Mouse (Mus musculus) cerebellum, adult 9-11 months (tissue): ENCODE results near the gene 4933428G20Rik.
A peak's percentile ranks its signal among the peaks of the same experiment; 100 is the strongest.

Experiments
- DNase-seq: peaks from one replicate; pipeline ENCODE4 v3.0.0; 2022

4933428G20Rik gene

GRCm38 (mm10) chr11:97499865-97500719, at the start of gene 4933428G20Rik:
Gene 4933428G20Rik, minus strand, starts transcription at chr11:97500340.
- DNase-seq: no peak

- no peak for DNase-seq
Observed at GRCm38 (mm10) chr11:97548757-97549156, 48.6 kb upstream of the 4933428G20Rik start.

- peak; percentile 77 for DNase-seq
Observed at GRCm38 (mm10) chr11:97547957-97548706, 48.0 kb upstream of the 4933428G20Rik start.

GRCm38 (mm10) chr11:97546804-97547411, 46.8 kb upstream of the 4933428G20Rik start:
- peak; percentile 85 for DNase-seq

DNA sequence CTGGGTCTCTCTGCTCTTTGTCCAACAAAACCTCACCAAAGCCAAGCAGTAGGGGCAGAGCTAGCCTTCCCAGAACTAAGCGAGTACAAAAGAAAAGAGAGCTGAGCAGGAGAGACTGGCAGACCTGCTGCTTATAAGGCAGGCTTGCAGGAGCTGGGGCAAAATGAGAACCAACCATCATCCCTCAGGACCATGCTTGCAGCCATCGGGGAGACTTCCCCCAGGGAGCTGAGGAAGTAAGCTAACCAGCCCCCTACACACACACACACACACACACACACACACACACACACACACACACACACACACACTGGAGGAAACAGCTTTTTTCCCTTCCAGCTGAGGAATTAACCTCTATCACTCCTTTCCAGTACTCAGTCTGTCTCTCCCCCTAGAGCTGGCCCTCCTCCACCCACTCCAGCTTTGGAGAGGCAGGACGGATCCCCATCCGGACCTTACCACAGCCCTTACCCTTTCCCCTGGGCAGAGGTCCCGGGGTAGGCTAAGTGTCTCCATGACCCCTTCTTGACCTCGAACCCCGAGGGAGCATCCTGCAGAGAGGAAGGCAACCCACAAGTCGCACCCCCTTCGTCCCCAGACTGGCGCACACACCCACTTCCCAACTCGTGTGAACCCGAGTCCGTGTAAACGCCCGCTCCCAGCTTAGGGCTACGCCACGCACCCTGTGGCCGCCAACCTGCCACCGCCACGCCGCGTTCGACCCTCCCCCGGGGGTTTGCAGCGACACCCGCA, 45.8 kb upstream of the 4933428G20Rik start:
- DNase-seq: peak; percentile 76

- DNase-seq: no peak
Observed at GRCm38 (mm10) chr11:97543883-97544282, 43.7 kb upstream of the 4933428G20Rik start.

DNA sequence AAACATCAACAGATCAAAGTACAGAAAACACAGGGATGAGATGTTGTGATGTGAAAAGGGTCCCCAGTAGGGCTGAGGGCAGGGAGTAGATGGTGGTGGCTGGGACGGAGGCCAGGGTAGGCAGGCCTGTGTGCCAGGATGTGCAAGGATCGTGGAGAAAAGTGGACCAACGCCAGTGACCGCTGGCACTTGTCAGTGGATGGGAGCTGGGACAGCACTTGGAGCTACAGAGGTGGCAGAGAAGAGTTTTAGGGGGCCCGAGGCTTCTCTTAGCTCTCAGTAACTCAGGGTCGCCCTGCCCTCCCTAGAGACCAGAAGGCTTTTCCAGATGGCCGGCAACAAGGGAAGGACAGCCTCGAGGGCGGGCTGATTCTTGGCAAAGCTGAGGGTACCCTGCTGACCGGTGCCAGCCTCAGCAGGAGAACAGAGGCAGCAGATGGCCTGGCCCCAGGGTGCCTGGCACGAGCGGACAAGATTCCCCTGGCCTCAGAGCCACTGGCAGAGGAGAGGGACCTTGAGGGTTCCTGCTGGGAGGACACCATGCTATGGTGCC, 43.1 kb upstream of the 4933428G20Rik start:
- peak; percentile 98 for DNase-seq

- peak; percentile 75 for DNase-seq
Observed at GRCm38 (mm10) chr11:97542171-97543150, 42.3 kb upstream of the 4933428G20Rik start.

DNA sequence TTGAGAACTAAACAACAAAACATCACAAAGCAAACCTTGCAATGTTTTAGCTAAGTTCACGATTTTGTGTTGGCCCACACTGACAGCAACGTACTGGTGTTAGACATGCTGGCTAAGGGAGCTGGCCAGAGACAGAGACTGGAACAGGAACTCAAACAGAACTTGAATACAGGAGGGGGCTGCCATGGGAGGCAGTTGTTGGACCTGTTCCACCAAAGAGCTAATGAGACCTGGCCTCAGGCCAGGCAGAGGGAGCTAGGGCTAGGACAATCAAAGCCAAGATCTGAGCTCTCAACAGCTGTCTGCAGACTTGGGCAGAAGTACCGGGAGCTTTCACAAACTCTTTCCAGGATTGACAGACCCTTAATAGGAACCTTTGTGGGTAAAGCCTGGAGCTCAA, 40.5 kb upstream of the 4933428G20Rik start:
- DNase-seq: peak; percentile 74

GRCm38 (mm10) chr11:97540136-97540535, 40.0 kb upstream of the 4933428G20Rik start:
- DNase-seq: no peak

GRCm38 (mm10) chr11:97539622-97540021, 39.5 kb upstream of the 4933428G20Rik start:
- DNase-seq: peak; percentile 64

DNA sequence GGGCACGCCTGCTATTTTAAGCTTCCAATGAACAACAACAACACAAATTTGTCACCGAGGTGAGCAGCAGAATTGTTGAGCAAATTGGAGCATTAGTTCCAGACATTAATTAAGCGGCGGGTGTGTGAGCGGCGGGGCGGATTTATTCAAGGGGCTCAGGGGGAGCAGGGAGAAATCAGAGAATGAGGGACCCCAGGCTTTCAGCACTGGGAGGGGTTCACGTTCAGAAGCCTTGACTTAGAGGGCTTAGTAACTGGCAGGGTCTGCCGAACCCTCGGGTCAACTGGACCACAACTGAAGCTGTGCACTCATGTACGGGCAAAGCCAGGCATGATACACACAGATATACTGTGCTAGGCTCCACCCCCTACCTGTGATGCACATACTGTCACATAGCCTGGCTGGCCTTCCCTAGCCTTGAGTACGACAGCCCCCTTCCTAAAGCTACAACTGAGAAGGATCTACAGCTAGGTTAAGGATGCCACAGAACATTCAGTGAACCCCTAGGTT, 37.5 kb upstream of the 4933428G20Rik start:
- DNase-seq: peak; percentile 78

- peak; percentile 96 for DNase-seq
Observed at GRCm38 (mm10) chr11:97536835-97537579, 36.9 kb upstream of the 4933428G20Rik start.

DNA sequence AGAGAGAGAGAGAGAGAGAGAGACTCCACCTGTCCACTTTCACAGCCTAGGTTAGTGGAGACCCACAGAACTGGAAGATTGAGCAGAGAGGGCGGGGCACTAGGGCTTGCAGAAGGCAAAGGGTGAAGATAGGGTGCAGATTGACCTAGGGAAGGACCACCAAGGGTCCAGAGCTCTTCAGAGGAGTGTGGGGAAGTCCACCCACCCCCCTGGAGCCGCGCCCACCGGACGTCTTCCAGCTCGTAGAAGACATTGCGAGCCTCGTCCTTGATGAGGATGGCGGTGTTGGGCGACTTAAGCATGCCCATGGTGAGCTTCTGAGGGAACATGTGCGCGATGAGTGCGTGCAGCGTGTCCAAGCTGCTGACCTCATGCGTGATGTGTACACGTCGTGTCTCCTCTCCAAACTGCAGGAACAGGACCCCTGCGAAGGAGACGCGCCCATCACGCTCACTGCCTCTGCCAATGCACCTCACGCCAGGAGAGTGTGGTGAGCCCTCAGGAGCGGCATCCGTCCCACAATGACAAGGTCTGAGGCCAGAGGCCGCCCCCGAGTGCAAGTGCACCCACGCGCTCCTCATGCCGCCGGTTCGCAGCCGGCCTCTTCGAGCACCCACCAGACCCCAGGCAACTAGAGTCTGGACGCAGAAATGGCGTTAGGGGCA, 36.1 kb upstream of the 4933428G20Rik start:
- DNase-seq: peak; percentile 82

DNA sequence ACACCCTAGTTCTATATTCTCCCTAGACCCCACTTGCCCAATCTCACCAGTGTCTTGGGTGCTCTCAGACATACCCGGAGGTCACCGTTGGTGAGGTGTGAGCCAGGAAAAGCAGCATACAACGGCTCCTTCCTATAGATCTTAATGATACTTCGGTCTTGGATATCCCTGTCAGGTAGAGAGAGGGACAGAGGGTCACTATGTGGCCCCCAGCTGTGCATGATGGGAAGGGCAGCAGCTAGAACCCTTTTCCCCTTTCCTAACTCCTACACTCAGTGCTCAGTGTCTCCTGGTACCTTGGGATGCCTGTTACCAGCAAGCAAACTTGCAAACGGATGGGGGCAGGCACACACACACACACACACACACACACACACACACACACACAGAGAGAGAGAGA, 35.5 kb upstream of the 4933428G20Rik start:
- DNase-seq: peak; percentile 61

GRCm38 (mm10) chr11:97535308-97535630, 35.1 kb upstream of the 4933428G20Rik start:
- no peak for DNase-seq

- DNase-seq: peak; percentile 70
Observed at GRCm38 (mm10) chr11:97534442-97535307, 34.5 kb upstream of the 4933428G20Rik start.

DNA sequence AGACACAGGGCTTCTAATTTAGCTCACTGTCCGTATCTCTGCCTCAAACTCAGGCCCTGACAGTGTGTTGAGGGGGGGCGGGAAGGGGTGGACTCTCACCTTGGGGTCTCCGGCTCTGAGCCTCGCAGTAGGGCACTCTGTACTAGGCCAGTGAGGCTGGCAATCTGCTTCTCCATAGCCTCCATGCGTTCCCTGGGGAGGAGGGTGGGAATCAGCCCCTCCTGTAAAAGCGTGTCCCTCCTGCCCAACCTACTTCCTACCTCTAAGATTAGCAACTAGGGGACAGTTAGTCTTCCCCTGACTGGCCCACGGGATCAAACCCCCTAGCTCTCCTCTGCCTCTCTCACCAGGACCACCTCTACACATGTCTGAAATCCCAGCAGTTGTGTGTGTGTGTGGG, 33.5 kb upstream of the 4933428G20Rik start:
- DNase-seq: peak; percentile 62
